Mouse (Mus musculus): ENCODE measurements around the gene Zfp526. TPM values are rescaled to one million over a fixed set of nuclear protein-coding genes. Genes with fewer than 3 reads are reported as not detected.

The Zfp526 gene
- total and polyA plus RNA-seq, 3 experiments = 9.5 to 14.8 TPM; not detected in 1

- TF ChIP-seq GABPA (IDR thresholded peaks at IDR 0.05; ENCODE audit: low read depth, low read length) (no peak), UBTF (IDR thresholded peaks at IDR 0.05; ENCODE audit: borderline replicate concordance, insufficient read depth, low read depth, low read length) (0 out of 2 replicates have a peak, but pooled peaks have one; percentile 3), ZNF384 (IDR thresholded peaks at IDR 0.05; ENCODE audit: low read depth, low read length) (peak; percentile 49; the same call in 1 of the 2 replicates)
- Histone ChIP-seq H3K27me3 (ENCODE audit: control insufficient read depth in 1 of 2, insufficient read depth in 2 of 2, low read length in 2 of 2) (no peaks in the 10 kb centered on the region; a peak in 1 of 4 replicates), H3K4me3 (ENCODE audit: control insufficient read depth in 1 of 2, insufficient read depth in 1 of 2, low read depth in 2 of 2, low read length in 2 of 2) (peak overlapping the region; percentile 55), H3K9me3 (replicated peaks; ENCODE audit: insufficient read depth, low read length) (no peaks in the 10 kb centered on the region), H3K36me3 (ENCODE audit: control insufficient read depth in 1 of 2, insufficient read depth in 2 of 2, low read length in 2 of 2) (peaks cover 0 to 2% of the 10 kb centered on the region in 2 experiments; a peak in 1 of 4 replicates), H3K27ac (ENCODE audit: control insufficient read depth, low read depth, low read length) (no peak overlapping the region), H3K79me2 (ENCODE audit: control insufficient read depth, insufficient read depth, low read length, poor library complexity) (no peaks in the 10 kb centered on the region; the same call in 1 of the 2 replicates), H3K4me1 (ENCODE audit: control insufficient read depth in 1 of 2, insufficient read depth in 2 of 2, low read length in 2 of 2) (peaks cover 0 to 6% of the 10 kb centered on the region in 2 experiments; a peak in 2 of 4 replicates), H3K9ac (ENCODE audit: control insufficient read depth, low read depth, low read length, poor library complexity, severe bottlenecking) (peak overlapping the region; percentile 80)
- DNase-seq (ENCODE audit: low read depth, low spot score) = peak; percentile 42
These were observed 42.9 kb upstream of the Zfp526 start for GRCm38 (mm10) chr7:25178317-25178716.

- Histone ChIP-seq H3K9me3 (replicated peaks; ENCODE audit: insufficient read depth, low read length) (no peaks in the 10 kb centered on the region), H3K9ac (ENCODE audit: control insufficient read depth, low read depth, low read length, poor library complexity, severe bottlenecking) (peak overlapping the region; percentile 80), H3K4me1 (ENCODE audit: control insufficient read depth in 1 of 2, insufficient read depth in 2 of 2, low read length in 2 of 2) (peaks cover 0 to 10% of the 10 kb centered on the region in 2 experiments; a peak in 3 of 4 replicates), H3K4me3 (ENCODE audit: control insufficient read depth in 1 of 2, insufficient read depth in 1 of 2, low read depth in 2 of 2, low read length in 2 of 2) (peak overlapping the region; percentile 55), H3K79me2 (ENCODE audit: control insufficient read depth, insufficient read depth, low read length, poor library complexity) (no peaks in the 10 kb centered on the region; the same call in 1 of the 2 replicates), H3K36me3 (ENCODE audit: control insufficient read depth in 1 of 2, insufficient read depth in 2 of 2, low read length in 2 of 2) (peaks cover 0 to 2% of the 10 kb centered on the region in 2 experiments; a peak in 2 of 4 replicates), H3K27ac (ENCODE audit: control insufficient read depth, low read depth, low read length) (peak overlapping the region; percentile 51), H3K27me3 (ENCODE audit: control insufficient read depth in 1 of 2, insufficient read depth in 2 of 2, low read length in 2 of 2) (no peaks in the 10 kb centered on the region; a peak in 1 of 4 replicates)
- peak; percentile 62 for DNase-seq (ENCODE audit: low read depth, low spot score)
- TF ChIP-seq BHLHE40 (IDR thresholded peaks at IDR 0.05; ENCODE audit: borderline replicate concordance, low read depth, low read length) (no peak), ZMIZ1 (IDR thresholded peaks at IDR 0.05; ENCODE audit: low read depth, low read length) (no peak), MYB (IDR thresholded peaks at IDR 0.05; ENCODE audit: low read depth, low read length) (no peak), UBTF (IDR thresholded peaks at IDR 0.05; ENCODE audit: borderline replicate concordance, insufficient read depth, low read depth, low read length) (peak; percentile 92), MAX (IDR thresholded peaks at IDR 0.05; ENCODE audit: low read length) (no peak), KAT2A (conservative IDR thresholded peaks at IDR 0.05; ENCODE audit: low read depth, low read length) (no peak), MAZ (IDR thresholded peaks at IDR 0.05; ENCODE audit: low read depth, low read length) (0 out of 2 replicates have a peak, but pooled peaks have one; percentile 6), SMC3 (IDR thresholded peaks at IDR 0.05; ENCODE audit: low read depth, low read length) (no peak)
These were observed 42.2 kb upstream of the Zfp526 start for GRCm38 (mm10) chr7:25178787-25179605.

DNA sequence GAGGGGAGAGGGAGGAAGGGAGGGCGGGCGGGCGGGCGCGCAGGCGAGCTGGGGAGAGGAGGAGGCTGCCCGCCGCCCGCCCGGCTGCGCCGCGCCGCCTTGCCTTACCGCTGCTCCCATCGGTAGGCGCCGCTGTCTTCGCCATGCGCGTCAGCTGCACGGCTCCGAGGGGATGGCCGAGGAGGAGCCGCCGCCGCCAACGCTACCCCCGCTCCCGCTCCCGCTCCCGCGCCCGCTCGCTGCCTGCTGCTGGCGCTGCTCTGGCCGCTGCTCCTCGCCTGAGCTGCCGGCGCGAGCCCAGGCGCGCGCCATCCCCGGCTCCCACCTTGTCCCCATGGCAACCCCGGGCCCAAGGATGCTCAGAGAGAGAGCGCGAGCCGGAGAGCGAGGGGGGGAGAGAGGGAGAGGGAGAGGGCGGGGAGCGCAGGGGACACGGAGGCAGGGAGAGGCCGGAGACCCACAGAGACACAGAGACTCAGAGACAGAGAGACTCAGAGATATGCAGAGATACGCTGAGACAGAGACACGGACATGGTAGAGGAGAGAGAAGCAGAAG is 41.5 kb upstream of the Zfp526 start, which contains the start of gene Pou2f2:
Pou2f2 (minus strand) TSS at position 121 of the 556 bp plus-strand sequence.
- Histone ChIP-seq H3K36me3 (ENCODE audit: control insufficient read depth in 1 of 2, insufficient read depth in 2 of 2, low read length in 2 of 2) (peaks cover 0 to 2% of the 10 kb centered on the region in 2 experiments; a peak in 2 of 4 replicates), H3K27me3 (ENCODE audit: control insufficient read depth in 1 of 2, insufficient read depth in 2 of 2, low read length in 2 of 2) (no peaks in the 10 kb centered on the region; a peak in 1 of 4 replicates), H3K4me1 (ENCODE audit: control insufficient read depth in 1 of 2, insufficient read depth in 2 of 2, low read length in 2 of 2) (peaks cover 0 to 16% of the 10 kb centered on the region in 2 experiments; a peak in 3 of 4 replicates), H3K27ac (ENCODE audit: control insufficient read depth, low read depth, low read length) (peak within 1 kb of the TSS; percentile 58), H3K4me3 (ENCODE audit: control insufficient read depth in 1 of 2, insufficient read depth in 1 of 2, low read depth in 2 of 2, low read length in 2 of 2) (peak within 1 kb of the TSS; percentile 55 to 56), H3K9ac (ENCODE audit: control insufficient read depth, low read depth, low read length, poor library complexity, severe bottlenecking) (peak within 1 kb of the TSS; percentile 80), H3K79me2 (ENCODE audit: control insufficient read depth, insufficient read depth, low read length, poor library complexity) (no peaks in the 10 kb centered on the region; the same call in 1 of the 2 replicates), H3K9me3 (replicated peaks; ENCODE audit: insufficient read depth, low read length) (no peaks in the 10 kb centered on the region)
- TF ChIP-seq BHLHE40 (IDR thresholded peaks at IDR 0.05; ENCODE audit: borderline replicate concordance, low read depth, low read length) = no peak
- TF ChIP-seq UBTF (IDR thresholded peaks at IDR 0.05; ENCODE audit: borderline replicate concordance, insufficient read depth, low read depth, low read length) = peak; percentile 60; the same call in 1 of the 2 replicates
- TF ChIP-seq NRF1 (IDR thresholded peaks at IDR 0.05; ENCODE audit: insufficient read depth, low read depth, low read length, poor library complexity, severe bottlenecking) = 0 out of 2 replicates have a peak, but pooled peaks have one; percentile 51
- no peak for TF ChIP-seq MAFK (IDR thresholded peaks at IDR 0.05; ENCODE audit: borderline replicate concordance, low read depth, low read length)
- TF ChIP-seq CTCF (IDR thresholded peaks at IDR 0.05 in 2 of 3, conservative IDR thresholded peaks at IDR 0.05 in 1 of 3; ENCODE audit: control insufficient read depth in 1 of 3, insufficient read depth in 1 of 3, low read depth in 2 of 3, low read length in 3 of 3, poor library complexity in 1 of 3, severe bottlenecking in 1 of 3) = peak in 2 of 3 experiments; percentile 8 to 49; a peak in 3 of 6 replicates
- 0 out of 2 replicates have a peak, but pooled peaks have one; percentile 5 for TF ChIP-seq ETS1 (IDR thresholded peaks at IDR 0.05; ENCODE audit: low read depth, low read length)
- peak; percentile 53; the same call in 1 of the 2 replicates for TF ChIP-seq MAZ (IDR thresholded peaks at IDR 0.05; ENCODE audit: low read depth, low read length)
- TF ChIP-seq POLR2AphosphoS5 (IDR thresholded peaks at IDR 0.05; ENCODE audit: borderline replicate concordance, low read depth, low read length) = no peak
- DNase-seq (ENCODE audit: low read depth, low spot score) = peak; percentile 82
